Mouse (Mus musculus) neural tube, embryonic 13.5 days (tissue): ENCODE measurements around the gene Hist2h2ac. TPM values are rescaled to one million over a fixed set of nuclear protein-coding genes. Genes with fewer than 3 reads are reported as not detected.
"Not testable (repeated sequence)": the region's sequence is repeated elsewhere in the genome, so short reads cannot be mapped to it uniquely, and the experiment has no call there.

Experiments used
- ATAC-seq: fragments of 200-750 bp; cut with Nextera tagmentation; 2 replicates; pipeline ENCODE4 v1.8.0; 2017; ENCODE audit warnings: low read depth, mild to moderate bottlenecking, moderate TSS enrichment, moderate library complexity
- H3K27ac ChIP-seq: fragments of 300-500 bp; sonication (generic); replicated peaks from 2 replicates; pipeline ENCODE4 v1.5.1; 2015; ENCODE audit warnings: moderate library complexity, mild to moderate bottlenecking, inconsistent platforms
- H3K27me3 ChIP-seq: fragments of 300-500 bp; sonication (generic); 2 replicates; pipeline ENCODE4 v1.6.1; 2015; ENCODE audit warnings: mild to moderate bottlenecking, inconsistent platforms
- H3K36me3 ChIP-seq: fragments of 300-500 bp; sonication (generic); 2 replicates; pipeline ENCODE4 v1.6.1; 2015; ENCODE audit warnings: mild to moderate bottlenecking, inconsistent platforms
- H3K4me1 ChIP-seq: fragments of 300-500 bp; sonication (generic); replicated peaks from 2 replicates; pipeline ENCODE4 v1.6.1; 2015; ENCODE audit warnings: inconsistent platforms
- H3K4me2 ChIP-seq: fragments of 300-500 bp; sonication (generic); 2 replicates; pipeline ENCODE4 v1.6.1; 2015; ENCODE audit warnings: inconsistent platforms, mild to moderate bottlenecking, moderate library complexity
- H3K4me3 ChIP-seq: fragments of 300-500 bp; sonication (generic); 2 replicates; pipeline ENCODE4 v1.5.1; 2015; ENCODE audit warnings: mild to moderate bottlenecking, inconsistent platforms
- H3K9ac ChIP-seq: fragments of 300-500 bp; sonication (generic); 2 replicates; pipeline ENCODE4 v1.6.1; 2015; ENCODE audit warnings: moderate library complexity, mild to moderate bottlenecking, inconsistent platforms
- H3K9me3 ChIP-seq: fragments of 300-500 bp; sonication (generic); 2 replicates; pipeline ENCODE4 v1.6.1; 2016; ENCODE audit warnings: inconsistent platforms
- WGBS: fragments of 180-500 bp; shearing (Covaris S2); methylation state at CpG from one replicate; pipeline ENCODE4 v1.1.7; 2015; 5-methylcytosine and 5-hydroxymethylcytosine counted together
- polyA plus RNA-seq: library from polyadenylated mRNA; unstranded; fragments of >200 nt; fragmentation: Nextera tagmentation; extraction: Ambion mirVana; gene quantifications from 2 replicates; pipeline ENCODE4 v1.2.1, GENCODE M21; 2015

Gene Hist2h2ac
- polyA plus RNA-seq, 1 experiment from 2014 or later = 2.1 TPM

DNA sequence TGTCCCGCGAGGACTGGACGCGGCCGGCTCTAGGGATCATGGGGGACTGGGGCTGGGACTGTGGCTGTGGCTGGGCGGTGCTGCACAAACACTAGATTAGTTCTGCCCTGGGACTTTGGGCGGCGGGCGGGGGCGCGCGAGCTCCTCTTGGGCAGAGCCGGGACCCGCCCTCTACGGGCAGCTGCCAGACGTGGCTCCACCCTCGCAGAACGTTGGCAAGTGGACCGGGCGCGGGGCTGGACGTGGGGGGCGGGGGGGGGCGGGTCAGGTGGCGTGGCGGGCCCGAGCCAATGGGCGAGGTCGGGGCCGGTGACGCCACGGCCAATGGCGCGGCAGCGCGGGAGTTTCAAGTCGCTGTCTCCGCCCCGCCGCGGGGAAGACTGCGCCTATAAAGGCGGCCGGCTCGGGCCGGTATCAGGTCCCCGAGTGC, 25.8 kb upstream of the Hist2h2ac start, which contains the start of gene Hist2h3c1:
Gene Hist2h3c1 (plus strand): TSS at position 259 of the 430 bp plus-strand sequence.
- peak; percentile 91 for ATAC-seq
- H3K27ac ChIP-seq = peak within 1 kb of the TSS; percentile 81; the same call in 1 of the 2 replicates
- not testable (repeated sequence) for H3K27me3 ChIP-seq, H3K9me3 ChIP-seq, H3K36me3 ChIP-seq
- peak within 1 kb of the TSS; percentile 62 for H3K9ac ChIP-seq
- H3K4me1 ChIP-seq = peaks cover 34% of the 10 kb centered on the region
- WGBS = 0% methylated on average over 9 of the region's 47 CpGs
- peak within 1 kb of the TSS; percentile 36 for H3K4me3 ChIP-seq
- H3K4me2 ChIP-seq = peak within 1 kb of the TSS; percentile 51

GRCm38 (mm10) chr3:96246018-96246417, 25.3 kb upstream of the Hist2h2ac start:
- ATAC-seq, H3K9me3 ChIP-seq, H3K27me3 ChIP-seq, H3K36me3 ChIP-seq: not testable (repeated sequence)
- Histone ChIP-seq H3K9ac (0 out of 2 replicates have a peak overlapping the region, but pooled peaks have one; percentile 62), H3K4me3 (peak overlapping the region; percentile 36), H3K4me2 (peak overlapping the region; percentile 49), H3K4me1 (peaks cover 35% of the 10 kb centered on the region), H3K27ac (peak overlapping the region; percentile 81; the same call in 1 of the 2 replicates)
- 0% methylated on average over 10 of the region's 21 CpGs for WGBS

DNA sequence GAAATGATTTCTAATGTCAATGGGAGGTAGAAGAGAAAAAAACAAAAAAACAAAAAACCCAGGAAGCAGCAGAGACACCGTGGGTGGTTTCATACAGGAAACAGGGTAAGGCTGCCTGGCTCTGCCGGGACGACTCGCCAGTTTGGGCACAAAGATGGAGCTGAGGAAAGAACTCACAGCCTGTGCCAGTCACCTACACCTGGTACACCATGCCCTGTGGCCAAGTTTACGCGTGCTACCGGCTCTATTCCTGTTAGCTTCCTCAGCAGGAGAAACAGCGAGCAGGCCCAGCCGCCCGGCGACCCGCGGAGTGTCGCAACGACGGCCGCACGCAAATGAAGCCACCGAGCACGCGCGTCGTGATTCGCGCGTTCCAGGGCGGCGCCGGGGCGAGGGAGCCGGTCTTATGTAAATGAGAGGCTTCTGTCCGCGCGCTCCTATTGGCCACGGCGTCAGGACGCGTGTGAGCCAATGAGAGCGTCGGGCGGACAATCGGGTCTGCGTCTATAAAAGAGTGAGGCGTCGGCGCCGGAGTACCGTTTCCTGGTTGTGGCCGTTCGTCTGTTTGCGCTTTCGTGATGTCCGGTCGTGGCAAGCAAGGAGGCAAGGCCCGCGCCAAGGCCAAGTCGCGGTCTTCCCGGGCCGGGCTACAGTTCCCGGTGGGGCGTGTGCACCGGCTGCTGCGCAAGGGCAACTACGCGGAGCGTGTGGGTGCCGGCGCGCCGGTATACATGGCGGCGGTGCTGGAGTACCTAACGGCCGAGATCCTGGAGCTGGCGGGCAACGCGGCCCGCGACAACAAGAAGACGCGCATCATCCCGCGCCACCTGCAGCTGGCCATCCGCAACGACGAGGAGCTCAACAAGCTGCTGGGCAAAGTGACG, 24.6 kb upstream of the Hist2h2ac start, which contains the start of gene Hist2h2aa1:
Gene Hist2h2aa1 (plus strand): TSS at position 495 of the 884 bp plus-strand sequence.
- H3K27ac ChIP-seq = peak within 1 kb of the TSS; percentile 98
- H3K4me1 ChIP-seq = peaks cover 40% of the 10 kb centered on the region
- peak; percentile 89 for ATAC-seq
- peak within 1 kb of the TSS; percentile 49 for H3K4me3 ChIP-seq
- peak within 1 kb of the TSS; percentile 64 for H3K4me2 ChIP-seq
- H3K27me3 ChIP-seq, H3K9me3 ChIP-seq, H3K36me3 ChIP-seq: not testable (repeated sequence)
- H3K9ac ChIP-seq = peak within 1 kb of the TSS; percentile 83
- 0% methylated on average over 40 of the region's 88 CpGs for WGBS

- H3K36me3 ChIP-seq = no peaks in the 10 kb centered on the region
- peaks cover 39% of the 10 kb centered on the region for H3K4me1 ChIP-seq
- H3K27ac ChIP-seq = peak overlapping the region; percentile 98
- H3K9me3 ChIP-seq = no peaks in the 10 kb centered on the region
- H3K4me2 ChIP-seq = peak overlapping the region; percentile 64
- H3K4me3 ChIP-seq = peak overlapping the region; percentile 49; the same call in 1 of the 2 replicates
- ATAC-seq = no peak
- H3K27me3 ChIP-seq = no peaks in the 10 kb centered on the region
- H3K9ac ChIP-seq = peak overlapping the region; percentile 83
- WGBS = 83% methylated on average over 7 of the region's 7 CpGs
Measured at GRCm38 (mm10) chr3:96243921-96244572, 23.4 kb upstream of the Hist2h2ac start.

GRCm38 (mm10) chr3:96240799-96241197, 20.1 kb upstream of the Hist2h2ac start:
- ATAC-seq = no peak
- Histone ChIP-seq H3K27ac (peak overlapping the region; percentile 87), H3K4me3 (peak overlapping the region; percentile 22; the same call in 1 of the 2 replicates), H3K36me3 (no peaks in the 10 kb centered on the region), H3K9me3 (no peaks in the 10 kb centered on the region), H3K4me2 (peak overlapping the region; percentile 47), H3K4me1 (peaks cover 34% of the 10 kb centered on the region), H3K27me3 (no peaks in the 10 kb centered on the region), H3K9ac (peak overlapping the region; percentile 62)
- 73% methylated on average over 9 of the region's 9 CpGs for WGBS

- H3K27ac ChIP-seq = peak within 1 kb of the TSS; percentile 87
- H3K4me2 ChIP-seq = peak within 1 kb of the TSS; percentile 49
- peak within 1 kb of the TSS; percentile 64 for H3K9ac ChIP-seq
- not testable (repeated sequence) for H3K27me3 ChIP-seq, H3K9me3 ChIP-seq, H3K36me3 ChIP-seq
- ATAC-seq = peak; percentile 92
- peaks cover 34% of the 10 kb centered on the region for H3K4me1 ChIP-seq
- WGBS = 5% methylated on average over 31 of the region's 85 CpGs
- H3K4me3 ChIP-seq = peak within 1 kb of the TSS; percentile 36
Measured at GRCm38 (mm10) chr3:96239949-96240798, 19.5 kb upstream of the Hist2h2ac start, which contains the start of gene Hist2h2aa2. Hist2h2aa2 (minus strand) TSS chr3:96240276.

- not testable (repeated sequence) for H3K27me3 ChIP-seq, H3K9me3 ChIP-seq, H3K36me3 ChIP-seq
- peak; percentile 88 for ATAC-seq
- peak within 1 kb of the TSS; percentile 78 for H3K27ac ChIP-seq
- WGBS = under 1% methylated on average over 21 of the region's 68 CpGs
- peak within 1 kb of the TSS; percentile 66 for H3K9ac ChIP-seq
- H3K4me3 ChIP-seq = peak within 1 kb of the TSS; percentile 36
- H3K4me2 ChIP-seq = peak within 1 kb of the TSS; percentile 52
- H3K4me1 ChIP-seq = peaks cover 25% of the 10 kb centered on the region
Measured at GRCm38 (mm10) chr3:96238954-96239793, 18.5 kb upstream of the Hist2h2ac start, which contains the start of gene Hist2h3c2. Hist2h3c2 (minus strand) TSS chr3:96239127.

DNA sequence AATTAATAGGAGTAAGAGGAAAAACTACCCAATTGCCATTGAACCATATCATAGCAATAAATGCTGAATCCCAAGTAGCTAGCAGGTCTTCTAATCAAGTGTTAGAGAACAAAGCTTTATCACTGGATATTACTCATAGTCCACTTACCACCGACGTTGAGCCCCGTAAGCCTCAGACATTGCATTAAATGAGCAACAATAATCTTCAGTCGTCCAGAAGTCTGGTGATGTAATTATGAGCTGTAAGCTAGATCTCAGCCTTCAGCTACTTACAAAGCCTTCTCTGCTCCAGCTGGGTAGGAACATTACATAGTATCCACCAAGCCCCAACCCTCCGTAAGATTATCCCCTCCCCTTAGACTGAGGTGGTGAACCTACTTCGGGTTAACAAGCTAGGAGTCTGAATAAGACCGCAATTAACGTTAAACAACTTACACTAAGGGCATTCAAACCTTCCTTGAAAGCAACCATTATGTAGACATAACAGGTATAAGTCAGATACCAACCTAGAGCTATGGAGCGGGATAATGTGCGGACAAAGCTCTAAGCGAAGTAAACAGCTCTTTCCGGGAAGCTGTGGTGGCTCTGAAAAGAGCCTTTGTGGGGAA, 17.3 kb upstream of the Hist2h2ac start:
- H3K36me3 ChIP-seq = no peaks in the 10 kb centered on the region
- H3K27me3 ChIP-seq = no peaks in the 10 kb centered on the region
- no peaks in the 10 kb centered on the region for H3K9me3 ChIP-seq
- no peak overlapping the region for H3K27ac ChIP-seq
- peaks cover 20% of the 10 kb centered on the region for H3K4me1 ChIP-seq
- under 1% methylated on average over 12 of the region's 12 CpGs for WGBS
- peak overlapping the region; percentile 52 for H3K4me2 ChIP-seq
- peak overlapping the region; percentile 34 for H3K4me3 ChIP-seq
- ATAC-seq = no peak
- peak overlapping the region; percentile 66 for H3K9ac ChIP-seq

DNA sequence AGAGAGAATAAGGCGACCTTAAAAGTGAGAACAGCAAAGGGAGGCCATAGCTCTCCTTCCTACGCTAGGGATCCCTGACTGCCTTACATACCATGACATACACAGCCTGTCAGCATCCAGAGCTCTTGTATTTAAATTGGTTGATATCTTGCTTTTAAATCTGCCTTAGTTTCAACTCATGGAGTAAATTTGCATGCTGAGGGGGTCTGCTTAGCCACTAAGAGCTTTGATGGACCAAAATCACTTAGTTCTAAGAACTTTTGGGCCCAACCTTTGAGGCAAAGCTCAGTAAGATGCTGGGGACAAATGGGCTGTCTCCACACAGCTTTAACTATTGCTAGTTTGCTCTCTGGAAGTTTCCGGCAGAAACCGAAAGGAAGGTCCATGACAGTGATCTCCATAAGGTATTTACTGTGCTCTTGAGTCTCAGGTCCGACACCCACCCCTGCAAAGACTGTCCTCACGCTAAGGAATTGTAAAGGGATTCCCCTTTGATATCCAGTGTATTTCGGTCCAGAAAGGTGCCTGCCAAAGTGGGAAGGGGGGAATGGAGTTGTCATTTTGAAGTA, 16.7 kb upstream of the Hist2h2ac start:
- Histone ChIP-seq H3K36me3 (no peaks in the 10 kb centered on the region), H3K4me1 (peaks cover 20% of the 10 kb centered on the region), H3K4me3 (peak overlapping the region; percentile 34), H3K9me3 (no peaks in the 10 kb centered on the region), H3K4me2 (peak overlapping the region; percentile 52), H3K27me3 (no peaks in the 10 kb centered on the region), H3K27ac (no peak overlapping the region), H3K9ac (peak overlapping the region; percentile 66)
- 24% methylated on average over 7 of the region's 7 CpGs for WGBS
- ATAC-seq = no peak

DNA sequence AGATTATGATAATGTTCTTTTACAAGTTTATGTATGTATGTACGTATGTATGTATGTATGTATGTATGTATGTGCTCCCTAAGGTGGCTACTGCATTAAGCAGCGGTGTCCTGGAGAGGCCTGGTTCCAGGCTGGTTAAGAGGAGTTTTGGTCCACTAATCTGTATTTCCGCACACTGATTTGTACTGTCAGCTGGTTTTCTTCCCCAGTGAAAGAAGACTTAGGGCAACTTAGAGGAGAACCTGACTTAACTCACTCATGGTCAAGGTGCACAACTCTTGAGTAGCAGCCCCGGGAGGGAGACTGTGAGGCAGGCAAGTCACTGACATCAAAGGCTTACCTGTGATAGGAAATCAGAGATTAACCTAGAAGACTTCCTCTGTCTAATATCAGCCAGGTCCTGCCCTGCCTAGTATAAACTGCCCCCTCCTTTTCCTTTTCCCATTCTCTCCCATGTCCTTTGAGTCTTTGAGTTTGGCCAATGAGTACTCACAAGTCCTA, 16.2 kb upstream of the Hist2h2ac start:
- Histone ChIP-seq H3K27me3 (no peaks in the 10 kb centered on the region), H3K36me3 (no peaks in the 10 kb centered on the region), H3K9me3 (no peaks in the 10 kb centered on the region), H3K4me2 (peak overlapping the region; percentile 52), H3K27ac (no peak overlapping the region), H3K9ac (peak overlapping the region; percentile 66; the same call in 1 of the 2 replicates), H3K4me1 (peaks cover 20% of the 10 kb centered on the region), H3K4me3 (peak overlapping the region; percentile 34)
- ATAC-seq = no peak
- 82% methylated on average over 4 of the region's 4 CpGs for WGBS
